Mouse (Mus musculus) v-Abl transformed pro-B cells (cell line): ENCODE measurements around the gene Olfr292.

ENCODE experiments used
- in situ Hi-C, 2 experiments: fragments of 400-800 bp; cut with MboI; formaldehyde crosslinking; loops; one replicate each; pipeline ENCODE4 v1.15.1; 2025; ENCODE audit not compliant: unreplicated experiment in 2 of 2

Olfr292 gene

DNA sequence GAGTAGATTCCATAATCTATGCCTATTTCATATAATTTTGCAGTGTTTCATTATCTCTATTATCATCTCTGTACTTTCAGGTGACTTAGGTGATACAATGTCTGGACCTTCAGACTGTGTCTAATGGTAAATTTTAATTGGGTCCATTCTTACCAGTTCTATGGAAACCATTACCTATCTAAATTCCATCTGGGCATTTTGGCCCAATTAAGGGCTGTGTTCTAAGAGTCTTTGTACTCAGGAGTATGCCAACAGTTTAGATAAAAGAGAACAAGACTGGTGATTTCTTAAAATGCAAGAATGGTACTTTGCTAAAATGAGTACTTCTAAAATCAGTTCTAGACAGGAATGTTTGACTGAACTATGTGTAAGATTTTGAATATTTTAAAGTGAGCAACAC lies at the start of gene Olfr292:
Olfr292 (plus strand) TSS at position 301 of the 400 bp plus-strand sequence.
- in situ Hi-C loops, result no loop called here

GRCm38 (mm10) chr7:86648761-86649160 lies 39.4 kb upstream of the Olfr292 start, which contains the start of gene Olfr293:
Olfr293 (plus strand) TSS chr7:86649061.
- in situ Hi-C loops, result no loop called here

DNA sequence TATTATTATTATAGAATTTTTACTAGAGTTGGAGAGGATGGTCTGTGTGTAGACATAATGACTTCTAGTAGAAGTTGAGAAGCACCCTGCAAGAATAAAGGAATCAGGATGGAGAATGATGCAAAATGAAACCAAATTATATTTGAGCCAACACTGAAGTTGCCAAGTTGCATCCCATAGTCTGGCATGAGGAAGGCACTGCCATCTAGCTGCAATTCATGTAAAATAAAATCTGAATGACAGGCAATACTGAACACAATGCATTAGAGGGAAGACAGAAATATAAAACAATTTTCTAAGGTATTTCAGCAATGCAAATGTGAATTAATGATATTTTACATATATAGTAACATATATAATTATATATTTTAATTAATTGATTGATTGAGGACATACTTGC lies 36.9 kb downstream of the Olfr292 start:
- in situ Hi-C loops, result no loop called here
